Mouse (Mus musculus): ENCODE results near the gene Mylip. TPM values are rescaled to one million over a fixed set of nuclear protein-coding genes. Genes with fewer than 3 reads are reported as not detected.
A peak's percentile ranks its signal among the peaks of the same experiment; 100 is the strongest.

The Mylip gene
- polyA plus RNA-seq, 1 experiment from 2014 or later, result 47.1 TPM

- Histone ChIP-seq H3K27ac (peak overlapping the region; percentile 96), H3K27me3 (no peaks in the 10 kb centered on the region), H3K9me3 (no peaks in the 10 kb centered on the region), H3K4me2 (peak overlapping the region; percentile 69), H3K4me1 (peaks cover 55% of the 10 kb centered on the region), H3K9ac (peak overlapping the region; percentile 96), H3K36me3 (no peaks in the 10 kb centered on the region), H3K4me3 (peak overlapping the region; percentile 96)
- 10% methylated on average over 9 of the region's 9 CpGs for WGBS
- ATAC-seq (ENCODE audit: insufficient number of reproducible peaks, insufficient read depth, low FRiP score, low TSS enrichment, low read depth), result 0 out of 2 replicates have a peak, but pooled peaks have one; percentile 2
Observed at GRCm38 (mm10) chr13:45391854-45392454, 2.4 kb downstream of the Mylip start.

GRCm38 (mm10) chr13:45394221-45394768 lies 4.8 kb downstream of the Mylip start:
- WGBS, result 19% methylated on average over 8 of the region's 8 CpGs
- ATAC-seq (ENCODE audit: insufficient number of reproducible peaks, insufficient read depth, low FRiP score, low TSS enrichment, low read depth), result no peak
- Histone ChIP-seq H3K27ac (peak overlapping the region; percentile 92), H3K4me2 (peak overlapping the region; percentile 69), H3K4me1 (peaks cover 67% of the 10 kb centered on the region), H3K9me3 (no peaks in the 10 kb centered on the region), H3K27me3 (no peaks in the 10 kb centered on the region), H3K36me3 (peaks cover 7% of the 10 kb centered on the region; the same call in 1 of the 2 replicates), H3K9ac (no peak overlapping the region), H3K4me3 (peak overlapping the region; percentile 26)

- H3K27me3 ChIP-seq, result no peaks in the 10 kb centered on the region
- H3K4me3 ChIP-seq, result no peak overlapping the region
- no peaks in the 10 kb centered on the region for H3K9me3 ChIP-seq
- peaks cover 13% of the 10 kb centered on the region; the same call in 1 of the 2 replicates for H3K36me3 ChIP-seq
- 56% methylated on average over 8 of the region's 8 CpGs for WGBS
- peak overlapping the region; percentile 92 for H3K27ac ChIP-seq
- peak overlapping the region; percentile 58 for H3K9ac ChIP-seq
- peaks cover 83% of the 10 kb centered on the region for H3K4me1 ChIP-seq
- ATAC-seq (ENCODE audit: insufficient number of reproducible peaks, insufficient read depth, low FRiP score, low TSS enrichment, low read depth), result no peak
- peak overlapping the region; percentile 69 for H3K4me2 ChIP-seq
Observed at GRCm38 (mm10) chr13:45396724-45397123, 7.2 kb downstream of the Mylip start.

GRCm38 (mm10) chr13:45397240-45397639 lies 7.7 kb downstream of the Mylip start:
- Histone ChIP-seq H3K4me3 (no peak overlapping the region), H3K9me3 (no peaks in the 10 kb centered on the region), H3K9ac (peak overlapping the region; percentile 58; the same call in 1 of the 2 replicates), H3K27me3 (no peaks in the 10 kb centered on the region), H3K4me2 (peak overlapping the region; percentile 69), H3K4me1 (peaks cover 88% of the 10 kb centered on the region), H3K36me3 (peaks cover 13% of the 10 kb centered on the region; the same call in 1 of the 2 replicates), H3K27ac (peak overlapping the region; percentile 92)
- ATAC-seq (ENCODE audit: insufficient number of reproducible peaks, insufficient read depth, low FRiP score, low TSS enrichment, low read depth), result no peak
- 17% methylated on average over 5 of the region's 5 CpGs for WGBS

GRCm38 (mm10) chr13:45397896-45398805 lies 8.6 kb downstream of the Mylip start:
- Histone ChIP-seq H3K27ac (peak overlapping the region; percentile 92), H3K27me3 (no peaks in the 10 kb centered on the region), H3K4me3 (no peak overlapping the region), H3K4me2 (peak overlapping the region; percentile 69), H3K36me3 (peaks cover 18% of the 10 kb centered on the region), H3K9ac (no peak overlapping the region), H3K9me3 (no peaks in the 10 kb centered on the region), H3K4me1 (peaks cover 89% of the 10 kb centered on the region)
- ATAC-seq (ENCODE audit: insufficient number of reproducible peaks, insufficient read depth, low FRiP score, low TSS enrichment, low read depth), result no peak
- 35% methylated on average over 19 of the region's 21 CpGs for WGBS

GRCm38 (mm10) chr13:45400700-45401099 lies 11.2 kb downstream of the Mylip start:
- Histone ChIP-seq H3K36me3 (peaks cover 36% of the 10 kb centered on the region), H3K4me2 (no peak overlapping the region), H3K9ac (no peak overlapping the region), H3K4me1 (peaks cover 83% of the 10 kb centered on the region), H3K4me3 (no peak overlapping the region), H3K27me3 (no peaks in the 10 kb centered on the region), H3K9me3 (no peaks in the 10 kb centered on the region), H3K27ac (peak overlapping the region; percentile 84)
- ATAC-seq (ENCODE audit: insufficient number of reproducible peaks, insufficient read depth, low FRiP score, low TSS enrichment, low read depth), result peak; percentile 87
- 39% methylated on average over 7 of the region's 7 CpGs for WGBS

GRCm38 (mm10) chr13:45401816-45402215 lies 12.3 kb downstream of the Mylip start:
- peak overlapping the region; percentile 24 for H3K4me2 ChIP-seq

GRCm38 (mm10) chr13:45402316-45403039 lies 12.9 kb downstream of the Mylip start:
- peaks cover 54% of the 10 kb centered on the region for H3K36me3 ChIP-seq
- H3K4me1 ChIP-seq, result peaks cover 77% of the 10 kb centered on the region
- ATAC-seq (ENCODE audit: insufficient number of reproducible peaks, insufficient read depth, low FRiP score, low TSS enrichment, low read depth), result no peak
- no peaks in the 10 kb centered on the region for H3K9me3 ChIP-seq
- no peaks in the 10 kb centered on the region for H3K27me3 ChIP-seq
- peak overlapping the region; percentile 73 for H3K27ac ChIP-seq
- H3K4me3 ChIP-seq, result no peak overlapping the region
- H3K9ac ChIP-seq, result no peak overlapping the region
- 40% methylated on average over 7 of the region's 7 CpGs for WGBS
- H3K4me2 ChIP-seq, result peak overlapping the region; percentile 24

More at GRCm38 (mm10) chr13:45401816-45402215, 12.3 kb downstream of the Mylip start:
- Histone ChIP-seq H3K36me3 (peaks cover 47% of the 10 kb centered on the region), H3K27me3 (no peaks in the 10 kb centered on the region), H3K4me3 (no peak overlapping the region), H3K9ac (no peak overlapping the region), H3K4me1 (peaks cover 81% of the 10 kb centered on the region), H3K27ac (peak overlapping the region; percentile 73), H3K9me3 (no peaks in the 10 kb centered on the region)
- 26% methylated on average over 7 of the region's 7 CpGs for WGBS
- ATAC-seq (ENCODE audit: insufficient number of reproducible peaks, insufficient read depth, low FRiP score, low TSS enrichment, low read depth), result no peak

GRCm38 (mm10) chr13:45404269-45404668 lies 14.7 kb downstream of the Mylip start:
- Histone ChIP-seq H3K9ac (no peak overlapping the region), H3K36me3 (peaks cover 65% of the 10 kb centered on the region), H3K4me2 (no peak overlapping the region), H3K27ac (no peak overlapping the region), H3K9me3 (no peaks in the 10 kb centered on the region), H3K4me3 (no peak overlapping the region), H3K27me3 (no peaks in the 10 kb centered on the region), H3K4me1 (peaks cover 60% of the 10 kb centered on the region)
- WGBS, result 91% methylated on average over 6 of the region's 6 CpGs
- no peak for ATAC-seq (ENCODE audit: insufficient number of reproducible peaks, insufficient read depth, low FRiP score, low TSS enrichment, low read depth)

GRCm38 (mm10) chr13:45405194-45405810 lies 15.8 kb downstream of the Mylip start:
- H3K36me3 ChIP-seq, result peaks cover 70% of the 10 kb centered on the region
- no peak overlapping the region for H3K4me3 ChIP-seq
- WGBS, result 69% methylated on average over 6 of the region's 6 CpGs
- peaks cover 51% of the 10 kb centered on the region for H3K4me1 ChIP-seq
- H3K27me3 ChIP-seq, result no peaks in the 10 kb centered on the region
- no peak overlapping the region for H3K4me2 ChIP-seq
- H3K9ac ChIP-seq, result no peak overlapping the region
- no peaks in the 10 kb centered on the region for H3K9me3 ChIP-seq
- ATAC-seq (ENCODE audit: insufficient number of reproducible peaks, insufficient read depth, low FRiP score, low TSS enrichment, low read depth), result no peak
- peak overlapping the region; percentile 28; the same call in 1 of the 2 replicates for H3K27ac ChIP-seq
